Mouse (Mus musculus): ENCODE measurements at regions not wholly inside any gene's neighbourhood (a gene's known extent, or its start where the extent isn't known, plus 50 kb on each side); places are given as distances from the start of the nearest gene placed in this dataset.

DNA sequence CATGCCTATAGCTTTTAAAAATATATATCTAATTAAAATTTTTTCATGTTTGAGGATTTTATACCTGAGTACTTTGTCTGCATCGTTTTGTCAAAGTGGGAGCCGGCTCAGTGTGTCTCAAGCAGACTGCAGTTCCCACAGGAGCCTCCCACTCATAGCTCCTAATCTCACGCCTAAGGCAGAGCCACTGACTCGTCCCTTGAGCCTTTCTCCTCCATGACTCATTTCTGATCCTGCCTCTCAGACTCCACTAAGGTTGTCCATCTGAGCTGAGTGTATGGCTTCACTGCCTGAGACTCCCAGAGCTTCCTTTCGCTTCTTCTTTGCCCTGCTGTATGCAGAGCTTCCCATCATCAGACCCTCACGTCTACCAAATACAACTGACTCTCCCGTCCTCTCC lies 98.8 kb downstream of the Efnb2 start:
- DNase-seq (ENCODE audit: low read depth, low spot score), result no peak

DNA sequence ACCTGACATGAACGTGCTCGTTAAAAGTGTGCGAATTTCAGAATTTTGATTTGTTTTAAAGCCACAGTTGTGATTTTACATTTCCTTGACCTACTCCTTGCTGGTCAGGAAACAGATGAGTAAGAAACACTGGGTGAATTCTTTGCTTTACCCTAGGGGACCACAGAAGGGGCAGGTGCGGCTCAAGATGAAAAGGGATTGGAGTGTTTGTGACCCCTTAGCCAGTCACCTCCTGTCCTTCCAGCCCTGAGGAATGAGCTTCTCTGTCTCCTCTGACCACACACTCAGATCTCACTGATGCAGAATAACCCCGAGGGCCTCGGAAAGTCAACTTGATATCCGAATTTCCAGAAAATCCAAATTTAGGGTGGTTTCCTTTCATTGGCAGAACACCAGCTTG lies 103.0 kb downstream of the Efnb2 start:
- no peak for DNase-seq (ENCODE audit: low read depth, low spot score)

DNA sequence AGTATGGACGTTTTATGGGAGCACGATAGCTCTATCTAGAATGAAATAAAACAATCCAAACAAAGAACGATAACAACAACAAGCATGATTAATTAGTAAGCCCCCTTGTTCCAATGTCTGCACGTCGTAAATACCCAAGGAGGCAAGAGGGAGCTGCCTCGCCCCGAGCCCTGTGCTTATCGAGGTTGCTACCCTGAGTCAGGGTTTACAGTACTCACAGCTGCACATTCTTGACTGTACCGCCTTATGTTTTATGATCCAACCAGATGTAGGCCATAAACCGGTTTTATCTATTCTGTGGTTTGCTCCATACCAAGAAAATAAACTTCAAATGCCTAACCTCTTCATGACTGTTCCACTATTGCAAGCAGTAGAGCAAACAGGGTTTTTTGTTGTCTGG lies 104.9 kb downstream of the Efnb2 start:
- no peak for DNase-seq (ENCODE audit: low read depth, low spot score)

- DNase-seq (ENCODE audit: low read depth, low spot score), result no peak
Measured at GRCm38 (mm10) chr8:8554691-8555090, 106.4 kb downstream of the Efnb2 start.

- no peak for DNase-seq (ENCODE audit: low read depth, low spot score)
Measured at GRCm38 (mm10) chr8:8552779-8553178, 108.3 kb downstream of the Efnb2 start.

GRCm38 (mm10) chr8:8536626-8537025 lies 124.4 kb downstream of the Efnb2 start:
- no peak for DNase-seq (ENCODE audit: low read depth, low spot score)

GRCm38 (mm10) chr8:8534787-8535186 lies 126.3 kb downstream of the Efnb2 start:
- DNase-seq (ENCODE audit: low read depth, low spot score), result no peak

GRCm38 (mm10) chr8:8532907-8533306 lies 128.1 kb downstream of the Efnb2 start:
- no peak for DNase-seq (ENCODE audit: low read depth, low spot score)

- no peak for DNase-seq (ENCODE audit: low read depth, low spot score)
Measured at GRCm38 (mm10) chr8:8530540-8530939, 130.5 kb downstream of the Efnb2 start.

- no peak for DNase-seq (ENCODE audit: low read depth, low spot score)
Measured at GRCm38 (mm10) chr8:8521532-8521931, 139.5 kb downstream of the Efnb2 start.

DNA sequence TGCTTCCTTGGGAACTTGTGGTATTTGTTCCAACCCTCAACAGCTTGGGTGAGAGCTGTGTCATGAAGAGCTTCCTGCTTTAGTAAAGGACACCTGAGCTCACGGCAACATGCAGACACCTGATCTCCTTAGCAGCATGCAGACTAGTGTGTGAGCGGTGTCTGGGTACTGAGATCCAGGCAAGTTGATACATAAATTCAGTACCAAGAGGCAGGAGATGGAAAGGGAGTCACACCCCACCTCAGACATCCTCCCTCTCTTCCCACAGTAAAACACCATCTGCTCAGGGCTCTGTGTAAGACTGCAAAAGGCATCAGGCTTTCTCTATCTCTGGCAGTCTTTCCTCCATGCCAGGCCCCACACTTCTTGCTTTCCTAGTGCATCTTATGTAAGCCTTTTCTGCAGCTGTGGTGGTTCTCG lies 141.3 kb downstream of the Efnb2 start:
- DNase-seq (ENCODE audit: low read depth, low spot score), result no peak

DNA sequence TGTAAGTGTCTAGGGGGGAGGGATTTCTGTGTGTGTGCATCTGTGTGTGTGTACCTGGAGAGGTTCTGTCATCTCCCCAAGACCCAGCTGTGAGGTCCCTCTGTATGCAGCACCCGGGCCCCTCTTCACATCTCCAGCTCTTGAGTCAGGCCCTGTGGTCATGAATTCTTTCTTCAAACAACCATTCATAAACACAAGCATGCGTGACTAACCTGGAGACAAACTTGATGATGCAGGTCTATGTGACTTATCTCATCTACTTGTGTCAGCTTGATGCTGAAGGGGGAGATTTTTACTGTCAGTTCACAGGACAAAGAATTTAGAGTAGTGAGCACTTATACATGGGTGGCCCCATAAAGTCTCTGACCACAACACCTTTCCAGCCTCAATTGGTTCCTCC lies 143.4 kb downstream of the Efnb2 start:
- DNase-seq (ENCODE audit: low read depth, low spot score), result no peak

DNA sequence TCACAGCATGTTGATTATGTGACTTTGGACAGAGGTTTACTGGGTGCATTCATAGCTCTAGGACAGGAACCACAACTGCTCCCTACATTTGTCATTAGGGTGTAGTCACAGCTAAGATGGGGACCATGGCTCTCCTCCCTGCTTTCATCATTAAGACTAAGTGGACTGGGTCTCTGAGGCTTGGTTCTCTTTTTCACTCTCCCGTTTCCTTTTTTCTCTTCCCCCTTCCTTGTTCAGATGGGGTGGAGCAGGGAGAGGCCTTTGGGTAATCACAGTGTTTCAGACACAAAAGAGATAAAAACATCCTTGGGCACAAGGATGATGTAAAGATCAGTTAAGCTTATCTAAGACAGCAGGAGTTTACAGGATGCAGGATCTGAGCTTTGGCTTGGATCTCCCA lies 144.8 kb downstream of the Efnb2 start:
- no peak for DNase-seq (ENCODE audit: low read depth, low spot score)

- no peak for DNase-seq (ENCODE audit: low read depth, low spot score)
Measured at GRCm38 (mm10) chr8:8499921-8500320, 161.1 kb downstream of the Efnb2 start.

- no peak for DNase-seq (ENCODE audit: low read depth, low spot score)
Measured at GRCm38 (mm10) chr8:8498753-8499152, 162.3 kb downstream of the Efnb2 start.

GRCm38 (mm10) chr8:8495472-8495871 lies 165.6 kb downstream of the Efnb2 start:
- DNase-seq (ENCODE audit: low read depth, low spot score), result no peak

- DNase-seq (ENCODE audit: low read depth, low spot score), result peak; percentile 47
Measured at GRCm38 (mm10) chr8:8494281-8494680, 166.8 kb downstream of the Efnb2 start.

GRCm38 (mm10) chr8:8491908-8492307 lies 169.1 kb downstream of the Efnb2 start:
- no peak for DNase-seq (ENCODE audit: low read depth, low spot score)

DNA sequence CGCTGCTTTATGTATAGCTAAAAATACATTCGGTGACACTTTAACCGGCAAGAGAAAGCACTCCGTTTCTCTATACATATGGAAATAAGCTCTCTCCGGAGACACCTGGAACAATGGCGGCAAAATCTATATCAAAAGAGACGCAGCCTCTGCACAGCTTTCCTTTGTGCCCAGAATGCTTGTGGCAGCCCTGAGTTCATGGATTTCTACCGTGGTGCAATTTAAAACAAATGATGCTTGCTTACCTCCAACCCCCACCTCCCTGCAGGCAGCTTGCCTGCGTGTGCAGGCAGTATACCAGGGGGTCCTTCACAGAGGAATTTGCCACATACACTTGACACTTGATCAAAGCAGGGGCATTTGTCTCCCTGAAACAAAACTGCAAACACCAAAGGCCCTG lies 171.3 kb downstream of the Efnb2 start:
- DNase-seq (ENCODE audit: low read depth, low spot score), result peak; percentile 65

GRCm38 (mm10) chr8:8488695-8489571 lies 172.1 kb downstream of the Efnb2 start:
- DNase-seq (ENCODE audit: low read depth, low spot score), result peak; percentile 53

- DNase-seq (ENCODE audit: low read depth, low spot score), result no peak
Measured at GRCm38 (mm10) chr8:8488191-8488694, 172.8 kb downstream of the Efnb2 start.

GRCm38 (mm10) chr8:8487706-8488105 lies 173.3 kb downstream of the Efnb2 start:
- DNase-seq (ENCODE audit: low read depth, low spot score), result no peak

GRCm38 (mm10) chr8:8486866-8487265 lies 174.2 kb downstream of the Efnb2 start:
- no peak for DNase-seq (ENCODE audit: low read depth, low spot score)
